Mouse (Mus musculus): ENCODE data around the gene Rwdd3.

GRCm38 (mm10) chr3:121208994-121209393, 37.5 kb upstream of the Rwdd3 start:
- TF ChIP-seq CTCF (IDR thresholded peaks at IDR 0.05; ENCODE audit: borderline replicate concordance, control insufficient read depth, extremely low read depth, insufficient read depth, low read length, poor library complexity), result no peak
- no peak for TF ChIP-seq POLR2A (IDR thresholded peaks at IDR 0.05; ENCODE audit: control insufficient read depth, extremely low read depth, insufficient read depth, low read length, poor library complexity)
